Mouse (Mus musculus) frontal cortex, postnatal 36 days (tissue): ENCODE data around the gene Zfp36l1.

Experiments used
- DNase-seq, 2 experiments: peaks; one replicate each; pipeline ENCODE4 v3.0.0; 2022; ENCODE audit warnings: low spot score in 2 of 2

Gene Zfp36l1

GRCm38 (mm10) chr12:80131359-80132249 is 18.8 kb upstream of the Zfp36l1 start:
- no peak for DNase-seq

GRCm38 (mm10) chr12:80130558-80131358 is 17.9 kb upstream of the Zfp36l1 start:
- DNase-seq: no peak

DNA sequence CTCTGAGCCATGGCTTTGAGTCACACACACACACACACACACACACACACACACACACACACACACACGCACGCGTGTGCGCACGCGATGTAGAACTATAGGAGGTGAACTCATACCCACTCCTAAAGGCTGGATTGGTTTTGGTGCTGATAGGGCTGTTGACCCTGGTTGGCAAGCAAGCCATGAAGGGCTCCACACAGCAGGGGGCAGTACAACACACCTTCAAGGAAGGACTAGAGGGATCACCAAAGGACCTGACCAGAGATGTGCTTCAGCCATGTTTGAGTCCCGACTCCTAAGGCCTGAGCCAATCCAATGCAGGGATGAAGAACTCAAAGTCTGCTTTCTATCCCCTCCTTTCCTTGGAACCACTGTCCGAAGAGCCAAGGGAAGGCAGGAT is 16.7 kb upstream of the Zfp36l1 start:
- no peak for DNase-seq

- DNase-seq: no peak
Observed at GRCm38 (mm10) chr12:80127191-80127762, 14.5 kb upstream of the Zfp36l1 start.

DNA sequence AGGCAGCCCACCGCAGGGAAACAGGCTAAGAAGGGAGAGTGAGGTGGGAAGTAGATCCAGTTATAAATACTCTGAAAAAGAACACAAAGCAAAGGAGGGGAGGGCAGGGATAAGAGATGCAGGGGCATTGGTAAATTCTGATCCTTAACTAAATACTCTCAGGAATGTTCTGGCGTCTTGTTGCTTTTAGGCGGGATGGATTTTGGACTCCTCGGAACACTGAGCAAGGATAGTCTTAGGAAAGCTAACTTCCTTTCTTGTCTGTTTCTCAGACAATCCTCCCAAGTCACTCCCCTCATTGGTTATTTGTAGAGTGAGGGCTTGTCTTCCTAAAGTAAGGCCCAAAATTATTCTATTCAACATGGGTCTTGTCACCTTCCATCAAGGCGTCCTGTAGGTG is 12.5 kb upstream of the Zfp36l1 start:
- DNase-seq: no peak

DNA sequence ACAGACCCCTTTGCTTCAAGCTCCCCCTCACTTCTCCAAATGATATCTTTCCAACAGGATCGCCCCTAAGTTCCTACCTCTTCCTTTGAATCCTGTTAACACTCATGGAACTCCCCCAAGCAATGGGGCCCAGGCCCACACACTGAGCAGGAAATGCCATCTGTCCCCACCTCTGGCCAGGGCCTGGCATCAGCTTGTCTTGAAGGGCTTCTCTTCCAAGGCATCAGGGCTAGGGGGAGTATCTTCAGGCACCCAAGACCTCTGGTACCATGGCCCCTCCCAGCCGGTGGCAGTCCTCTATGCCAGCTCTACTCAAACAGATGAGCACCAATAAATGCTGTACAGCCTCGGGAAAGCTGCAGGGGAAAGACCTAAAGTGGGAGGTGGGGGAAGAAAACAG is 11.9 kb upstream of the Zfp36l1 start:
- DNase-seq: no peak

GRCm38 (mm10) chr12:80124211-80124610 is 11.4 kb upstream of the Zfp36l1 start:
- no peak for DNase-seq

DNA sequence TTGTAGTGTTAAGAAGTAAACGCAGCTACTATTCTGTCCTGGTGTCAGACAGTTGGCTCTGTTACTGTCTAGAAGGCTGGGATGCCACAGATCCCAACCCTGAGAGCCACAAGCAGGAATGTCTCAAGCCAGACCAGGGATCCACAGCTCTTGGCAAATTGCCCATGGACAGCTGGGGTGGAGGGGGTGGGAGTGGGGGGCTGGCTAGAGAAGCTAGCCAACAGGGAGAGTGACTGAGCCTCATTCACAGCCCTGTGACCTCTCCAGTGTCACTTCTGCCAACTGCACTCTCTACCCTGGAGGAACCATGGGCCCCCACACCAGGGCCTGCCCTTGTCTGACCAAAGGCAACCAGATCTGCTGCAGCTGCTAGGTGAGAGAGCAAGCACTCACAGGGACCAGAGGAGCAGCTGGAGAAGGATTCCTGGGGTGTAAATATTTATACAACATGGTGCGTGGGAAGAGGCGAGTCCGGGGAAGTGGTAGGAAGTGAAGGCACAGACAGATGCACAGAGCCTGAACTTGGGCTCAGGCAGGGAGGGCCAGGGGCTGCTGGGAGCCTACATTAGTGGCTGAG is 10.5 kb upstream of the Zfp36l1 start:
- DNase-seq: no peak

GRCm38 (mm10) chr12:80121438-80121837 is 8.6 kb upstream of the Zfp36l1 start:
- no peak for DNase-seq

DNA sequence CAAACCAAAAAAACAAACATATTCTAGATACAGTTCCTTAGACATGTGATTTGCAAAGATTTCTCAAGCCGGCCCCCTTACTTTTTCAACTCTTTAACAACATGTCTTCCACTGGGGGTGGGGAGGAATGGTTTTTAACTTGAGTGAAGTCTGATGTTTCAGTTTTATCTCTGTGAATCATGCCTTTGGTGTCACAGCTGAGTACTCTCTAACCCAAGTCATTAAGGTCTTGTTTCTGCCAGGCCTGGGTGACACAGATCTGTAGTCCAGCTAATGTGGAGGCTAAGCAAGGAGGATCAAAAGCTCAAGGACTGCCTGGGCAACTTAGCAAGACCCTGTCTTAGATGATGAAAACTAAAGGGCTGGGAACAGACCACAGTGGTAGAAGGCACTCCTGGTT is 5.8 kb upstream of the Zfp36l1 start:
- DNase-seq: no peak

- DNase-seq: no peak
Observed at GRCm38 (mm10) chr12:80116206-80117112, 3.6 kb upstream of the Zfp36l1 start.

DNA sequence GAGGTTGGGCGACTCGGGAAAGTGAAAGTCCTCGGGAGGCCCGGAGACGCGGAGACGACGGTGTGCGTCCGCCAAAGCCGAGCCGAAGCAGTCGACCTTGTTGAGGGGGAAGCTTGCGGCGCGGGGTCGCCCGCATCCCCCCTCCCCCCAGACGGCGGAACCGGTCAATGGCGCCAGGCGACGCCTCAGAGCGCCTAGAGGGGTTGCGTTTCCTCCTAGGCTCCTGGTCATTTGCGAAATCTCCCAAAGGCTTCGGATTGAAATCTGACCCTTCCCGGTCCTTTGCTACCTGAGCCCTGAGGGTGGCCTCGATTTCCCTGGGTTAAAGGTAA is 3.0 kb upstream of the Zfp36l1 start:
- DNase-seq: no peak

DNA sequence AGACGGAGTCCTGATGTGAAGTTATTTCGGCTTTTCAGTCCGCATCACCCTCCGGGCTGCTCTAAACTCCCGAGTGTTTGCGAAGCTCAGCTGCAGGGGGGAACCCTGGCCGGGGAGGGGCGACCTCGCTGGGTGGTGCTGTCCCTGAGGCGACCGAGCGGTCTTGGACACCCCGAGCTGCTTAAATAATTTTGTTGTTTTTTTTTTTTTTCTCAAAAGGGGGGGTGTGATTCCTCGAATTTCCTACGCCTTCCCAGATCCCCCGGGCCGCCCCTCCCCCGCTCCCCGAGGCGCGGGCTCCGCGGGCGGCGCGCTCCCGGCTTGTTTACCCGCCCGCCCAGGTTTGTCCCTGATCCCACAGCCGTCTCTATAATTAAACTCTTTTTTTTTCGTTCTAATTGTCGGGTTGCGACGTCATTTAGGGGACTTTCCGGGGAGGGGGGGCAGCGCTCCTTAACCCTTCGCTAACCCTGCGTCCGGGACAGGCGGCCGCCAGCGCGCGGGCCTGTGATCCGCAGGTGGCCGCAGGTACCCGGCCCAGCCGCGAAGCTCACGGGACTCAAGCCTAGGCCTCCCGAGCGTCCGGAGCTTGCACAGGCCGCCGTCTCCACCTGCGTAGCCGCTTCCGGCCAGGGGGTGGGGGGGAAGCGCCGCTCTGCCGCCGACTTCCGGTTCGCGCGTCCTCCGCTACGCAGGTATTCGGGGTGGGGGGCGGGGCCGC is 2.5 kb upstream of the Zfp36l1 start:
- DNase-seq: peak; percentile 69 to 77

- DNase-seq: peak in 1 of 2 experiments; percentile 73
Observed at GRCm38 (mm10) chr12:80114892-80115141, 2.0 kb upstream of the Zfp36l1 start.

GRCm38 (mm10) chr12:80114031-80114891 is 1.4 kb upstream of the Zfp36l1 start:
- peak in 1 of 2 experiments; percentile 64 for DNase-seq

- no peak for DNase-seq
Observed at GRCm38 (mm10) chr12:80113586-80114021, 791 bp upstream of the Zfp36l1 start.

- no peak for DNase-seq
Observed at GRCm38 (mm10) chr12:80112071-80112660, 647 bp downstream of the Zfp36l1 start.

DNA sequence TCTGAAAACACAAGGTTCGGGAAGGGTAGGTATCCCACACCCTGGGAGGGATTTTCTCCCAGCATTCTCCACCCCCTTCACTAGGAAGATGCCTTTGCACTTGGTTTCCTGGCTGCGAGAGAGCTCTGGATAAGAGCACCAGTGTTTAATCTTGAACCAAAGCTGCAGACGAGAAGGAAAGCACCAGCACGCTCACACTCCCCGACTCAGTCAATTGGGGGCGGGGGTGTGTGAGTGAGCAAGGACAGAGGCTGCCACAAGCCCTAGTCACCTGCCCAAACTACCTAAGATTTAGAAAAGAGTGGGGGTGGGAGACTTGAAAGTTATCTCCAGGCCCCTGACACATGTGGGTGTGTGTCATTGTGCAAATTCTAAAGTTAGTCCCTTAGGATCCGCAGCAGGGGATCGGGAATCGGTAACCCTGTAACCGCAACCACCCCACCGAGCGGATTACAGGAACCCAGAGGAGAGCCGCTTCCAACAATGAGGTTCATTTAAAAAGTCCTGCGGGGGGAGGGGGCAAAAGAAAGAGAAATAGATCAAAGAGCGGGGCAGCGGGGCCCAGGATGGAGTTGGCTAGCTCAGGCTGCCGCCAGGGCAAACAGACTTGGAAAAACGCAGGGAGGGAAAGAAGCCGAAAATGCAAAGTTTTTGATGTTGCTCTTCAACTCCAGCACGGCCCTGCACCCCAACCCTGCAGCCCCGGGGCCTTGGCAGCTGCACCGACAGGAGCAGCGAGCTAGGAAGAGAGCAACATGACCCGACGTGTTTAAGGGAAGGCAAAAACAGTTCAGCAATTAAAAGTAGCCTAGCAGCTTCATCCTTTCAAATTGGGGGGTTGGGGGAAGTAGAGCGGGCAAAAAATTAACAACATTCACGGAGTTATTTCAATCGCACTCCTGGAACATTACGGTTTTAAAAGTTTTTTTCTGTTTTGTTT is 1.4 kb downstream of the Zfp36l1 start:
- DNase-seq: no peak
